Mouse (Mus musculus): ENCODE results near the gene Arhgef25. TPM values are rescaled to one million over a fixed set of nuclear protein-coding genes. Genes with fewer than 3 reads are reported as not detected.

Arhgef25 gene
- polyA plus RNA-seq, 1 experiment from 2014 or later = 2.6 TPM

- TF ChIP-seq CTCF (IDR thresholded peaks at IDR 0.05; ENCODE audit: low read depth) (peak; percentile 47), EP300 (IDR thresholded peaks at IDR 0.05; ENCODE audit: low read depth) (no peak)
- ATAC-seq (no peak), DNase-seq (peak; percentile 55)
- H3K4me1 ChIP-seq (ENCODE audit: insufficient read depth) = peaks cover 26% of the 10 kb centered on the region
- H3K36me3 ChIP-seq (replicated peaks; ENCODE audit: insufficient read depth, low read length) = peaks cover 16% of the 10 kb centered on the region
- WGBS (ENCODE audit: insufficient replicate concordance) = 27% methylated on average over 22 of the region's 22 CpGs
- 0 out of 2 replicates have a peak, but pooled peaks cover 3% of the 10 kb centered on the region for H3K27me3 ChIP-seq (ENCODE audit: insufficient read depth, low read length)
- H3K27ac ChIP-seq (ENCODE audit: low read depth) = no peak overlapping the region
- H3K9me3 ChIP-seq (ENCODE audit: low read length) = no peaks in the 10 kb centered on the region
- peak overlapping the region; percentile 43; the same call in 1 of the 2 replicates for H3K4me3 ChIP-seq (ENCODE audit: low read depth, low read length)
- no peak overlapping the region for H3K9ac ChIP-seq (replicated peaks)
- peak overlapping the region; percentile 74 for H3K4me2 ChIP-seq (ENCODE audit: low read depth, low read length)
Observed at GRCm38 (mm10) chr10:127170002-127170401, 19.9 kb downstream of the Arhgef25 start.

DNA sequence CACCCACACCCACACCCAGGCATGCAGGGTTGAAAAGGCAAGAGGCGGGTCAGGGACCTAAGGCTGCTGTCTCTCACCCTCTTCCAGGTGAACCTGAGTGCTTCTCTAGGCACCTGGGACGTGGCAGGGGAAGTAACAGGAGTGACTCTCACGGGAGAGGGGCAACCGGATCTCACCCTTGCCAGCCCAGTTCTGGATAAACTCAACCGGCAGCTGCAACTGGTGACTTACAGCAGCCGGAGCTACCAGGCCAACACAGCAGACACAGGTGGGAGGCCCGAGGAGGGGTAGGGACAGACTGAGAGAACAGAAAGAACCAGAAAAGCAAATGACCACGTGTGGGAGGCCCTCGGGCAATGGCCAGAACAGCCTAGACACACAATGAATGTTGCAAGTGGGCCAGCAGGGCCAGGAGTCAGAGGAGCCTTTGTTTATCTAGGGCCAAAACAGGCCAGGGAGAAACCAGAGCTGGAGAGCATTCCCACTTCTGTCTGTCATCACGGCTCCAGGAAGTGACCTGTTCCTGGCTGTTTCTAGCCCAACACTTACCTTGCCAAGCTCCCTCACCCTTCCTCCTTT lies 22.2 kb downstream of the Arhgef25 start:
- Histone ChIP-seq H3K4me2 (ENCODE audit: low read depth, low read length) (peak overlapping the region; percentile 80), H3K27me3 (ENCODE audit: insufficient read depth, low read length) (0 out of 2 replicates have a peak, but pooled peaks cover 3% of the 10 kb centered on the region), H3K9ac (replicated peaks) (peak overlapping the region; percentile 92; the same call in 1 of the 2 replicates), H3K9me3 (ENCODE audit: low read length) (no peaks in the 10 kb centered on the region), H3K4me1 (ENCODE audit: insufficient read depth) (peaks cover 32% of the 10 kb centered on the region), H3K4me3 (ENCODE audit: low read depth, low read length) (peak overlapping the region; percentile 66), H3K36me3 (replicated peaks; ENCODE audit: insufficient read depth, low read length) (peaks cover 16% of the 10 kb centered on the region), H3K27ac (ENCODE audit: low read depth) (peak overlapping the region; percentile 95)
- TF ChIP-seq EP300 (IDR thresholded peaks at IDR 0.05; ENCODE audit: low read depth) = no peak
- no peak for TF ChIP-seq CTCF (IDR thresholded peaks at IDR 0.05; ENCODE audit: low read depth)
- WGBS (ENCODE audit: insufficient replicate concordance) = 45% methylated on average over 10 of the region's 10 CpGs
- peak; percentile 46 for ATAC-seq
- DNase-seq = peak; percentile 63

GRCm38 (mm10) chr10:127166771-127167613 lies 22.9 kb downstream of the Arhgef25 start:
- Histone ChIP-seq H3K4me3 (ENCODE audit: low read depth, low read length) (peak overlapping the region; percentile 66), H3K4me1 (ENCODE audit: insufficient read depth) (peaks cover 32% of the 10 kb centered on the region), H3K9me3 (ENCODE audit: low read length) (no peaks in the 10 kb centered on the region), H3K9ac (replicated peaks) (peak overlapping the region; percentile 92; the same call in 1 of the 2 replicates), H3K4me2 (ENCODE audit: low read depth, low read length) (peak overlapping the region; percentile 80), H3K27ac (ENCODE audit: low read depth) (peak overlapping the region; percentile 95), H3K27me3 (ENCODE audit: insufficient read depth, low read length) (0 out of 2 replicates have a peak, but pooled peaks cover 3% of the 10 kb centered on the region), H3K36me3 (replicated peaks; ENCODE audit: insufficient read depth, low read length) (peaks cover 12% of the 10 kb centered on the region)
- no peak for ATAC-seq
- DNase-seq = no peak
- TF ChIP-seq CTCF (IDR thresholded peaks at IDR 0.05; ENCODE audit: low read depth) (no peak), EP300 (IDR thresholded peaks at IDR 0.05; ENCODE audit: low read depth) (no peak)
- 30% methylated on average over 15 of the region's 15 CpGs for WGBS (ENCODE audit: insufficient replicate concordance)

GRCm38 (mm10) chr10:127166404-127166715 lies 23.5 kb downstream of the Arhgef25 start:
- ATAC-seq (no peak), DNase-seq (no peak)
- Histone ChIP-seq H3K9me3 (ENCODE audit: low read length) (no peaks in the 10 kb centered on the region), H3K36me3 (replicated peaks; ENCODE audit: insufficient read depth, low read length) (peaks cover 8% of the 10 kb centered on the region), H3K4me1 (ENCODE audit: insufficient read depth) (peaks cover 32% of the 10 kb centered on the region), H3K27me3 (ENCODE audit: insufficient read depth, low read length) (0 out of 2 replicates have a peak, but pooled peaks cover 3% of the 10 kb centered on the region), H3K4me3 (ENCODE audit: low read depth, low read length) (peak overlapping the region; percentile 66), H3K27ac (ENCODE audit: low read depth) (peak overlapping the region; percentile 95), H3K4me2 (ENCODE audit: low read depth, low read length) (peak overlapping the region; percentile 80), H3K9ac (replicated peaks) (peak overlapping the region; percentile 92)
- TF ChIP-seq EP300 (IDR thresholded peaks at IDR 0.05; ENCODE audit: low read depth) (no peak), CTCF (IDR thresholded peaks at IDR 0.05; ENCODE audit: low read depth) (no peak)
- WGBS (ENCODE audit: insufficient replicate concordance) = 12% methylated on average over 11 of the region's 11 CpGs

- H3K4me1 ChIP-seq (ENCODE audit: insufficient read depth) = peaks cover 29% of the 10 kb centered on the region
- H3K36me3 ChIP-seq (replicated peaks; ENCODE audit: insufficient read depth, low read length) = peaks cover 8% of the 10 kb centered on the region
- 1% methylated on average over 51 of the region's 56 CpGs for whole genome bisulfite sequencing (ENCODE audit: insufficient replicate concordance)
- peak overlapping the region; percentile 95 for H3K27ac ChIP-seq (ENCODE audit: low read depth)
- H3K4me2 ChIP-seq (ENCODE audit: low read depth, low read length) = peak overlapping the region; percentile 80
- H3K27me3 ChIP-seq (ENCODE audit: insufficient read depth, low read length) = 0 out of 2 replicates have a peak, but pooled peaks cover 3% of the 10 kb centered on the region
- DNase-seq (peak; percentile 67), ATAC-seq (peak; percentile 51)
- H3K9me3 ChIP-seq (ENCODE audit: low read length) = no peaks in the 10 kb centered on the region
- H3K9ac ChIP-seq (replicated peaks) = peak overlapping the region; percentile 92
- no peak for TF ChIP-seq EP300 (IDR thresholded peaks at IDR 0.05; ENCODE audit: low read depth)
- TF ChIP-seq CTCF (IDR thresholded peaks at IDR 0.05; ENCODE audit: low read depth) = no peak
- H3K4me3 ChIP-seq (ENCODE audit: low read depth, low read length) = peak overlapping the region; percentile 66
Observed at GRCm38 (mm10) chr10:127165654-127166403, 24.1 kb downstream of the Arhgef25 start.

DNA sequence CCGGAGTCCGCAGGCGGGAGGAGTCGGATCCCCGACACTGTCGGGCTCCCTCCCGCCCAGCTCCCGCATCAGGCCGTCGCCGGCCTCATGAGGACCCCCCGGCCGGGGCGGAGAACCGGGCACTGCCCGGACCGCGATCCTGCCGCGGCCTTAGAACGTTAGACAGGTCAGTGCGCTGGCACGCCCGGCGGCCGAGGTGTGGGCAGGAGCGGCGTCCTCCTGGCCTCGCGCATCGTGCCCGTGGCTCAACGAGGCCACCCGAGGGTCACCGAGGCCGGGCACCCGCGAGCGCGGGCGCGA lies 24.6 kb downstream of the Arhgef25 start:
- TF ChIP-seq EP300 (IDR thresholded peaks at IDR 0.05; ENCODE audit: low read depth) (no peak), CTCF (IDR thresholded peaks at IDR 0.05; ENCODE audit: low read depth) (no peak)
- ATAC-seq (peak; percentile 32), DNase-seq (no peak)
- peak overlapping the region; percentile 92 for H3K9ac ChIP-seq (replicated peaks)
- H3K4me2 ChIP-seq (ENCODE audit: low read depth, low read length) = peak overlapping the region; percentile 80
- WGBS (ENCODE audit: insufficient replicate concordance) = 0% methylated on average over 27 of the region's 42 CpGs
- H3K9me3 ChIP-seq (ENCODE audit: low read length) = no peaks in the 10 kb centered on the region
- H3K4me1 ChIP-seq (ENCODE audit: insufficient read depth) = peaks cover 24% of the 10 kb centered on the region
- H3K36me3 ChIP-seq (replicated peaks; ENCODE audit: insufficient read depth, low read length) = peaks cover 8% of the 10 kb centered on the region
- 0 out of 2 replicates have a peak, but pooled peaks cover 3% of the 10 kb centered on the region for H3K27me3 ChIP-seq (ENCODE audit: insufficient read depth, low read length)
- H3K27ac ChIP-seq (ENCODE audit: low read depth) = peak overlapping the region; percentile 95
- peak overlapping the region; percentile 66 for H3K4me3 ChIP-seq (ENCODE audit: low read depth, low read length)
